Mouse (Mus musculus) cerebellum, postnatal 4 days (tissue): Measurements from ENCODE around the gene Col5a2.
"Not testable (repeated sequence)": the region's sequence is repeated elsewhere in the genome, so short reads cannot be mapped to it uniquely, and the experiment has no call there.

Experiments
- DNase-seq, 2 experiments: peaks; one replicate each; pipeline ENCODE4 v3.0.0; 2022; ENCODE audit warnings: low spot score in 2 of 2, mixed read lengths in 1 of 2

Gene Col5a2

GRCm38 (mm10) chr1:45429145-45429544, 73.9 kb downstream of the Col5a2 start:
- DNase-seq, result not testable (repeated sequence)

DNA sequence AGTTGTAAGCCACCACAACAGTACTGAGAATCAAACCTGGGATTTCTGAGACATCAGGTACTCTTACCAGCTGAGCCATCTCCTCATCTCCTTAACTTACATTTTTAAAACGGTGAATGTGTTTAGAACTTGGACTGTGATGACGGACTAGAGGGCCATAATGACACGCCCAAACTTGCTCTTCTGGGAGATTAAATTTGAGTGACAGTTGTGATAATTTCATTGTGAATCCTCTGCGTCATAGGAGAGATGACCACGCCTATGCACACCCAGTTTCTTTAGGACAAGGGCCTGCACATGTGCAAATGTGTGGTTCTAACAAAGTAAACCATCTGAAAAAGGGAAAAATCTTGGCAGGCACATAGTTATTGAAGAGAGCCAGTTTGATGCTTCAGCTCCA, 79.2 kb downstream of the Col5a2 start:
- no peak for DNase-seq

DNA sequence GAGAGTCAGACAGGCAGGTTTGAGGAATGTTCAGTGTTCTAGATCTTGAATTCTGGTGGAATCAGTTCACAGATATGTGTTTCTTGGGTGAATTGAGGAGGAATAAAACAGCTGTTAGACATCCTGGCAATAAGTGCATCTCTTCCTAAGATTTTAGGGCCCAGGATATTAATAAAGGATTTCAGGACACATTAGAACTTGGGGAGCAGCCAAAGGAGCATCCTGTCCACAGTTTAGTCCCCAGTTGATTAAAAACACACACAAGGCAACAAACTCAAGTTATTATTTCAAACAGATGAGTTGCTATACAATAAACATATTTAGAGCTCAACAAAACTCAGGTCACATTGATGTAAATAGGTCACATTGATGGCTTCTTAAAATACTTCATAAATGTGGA, 82.5 kb downstream of the Col5a2 start:
- DNase-seq, result no peak

DNA sequence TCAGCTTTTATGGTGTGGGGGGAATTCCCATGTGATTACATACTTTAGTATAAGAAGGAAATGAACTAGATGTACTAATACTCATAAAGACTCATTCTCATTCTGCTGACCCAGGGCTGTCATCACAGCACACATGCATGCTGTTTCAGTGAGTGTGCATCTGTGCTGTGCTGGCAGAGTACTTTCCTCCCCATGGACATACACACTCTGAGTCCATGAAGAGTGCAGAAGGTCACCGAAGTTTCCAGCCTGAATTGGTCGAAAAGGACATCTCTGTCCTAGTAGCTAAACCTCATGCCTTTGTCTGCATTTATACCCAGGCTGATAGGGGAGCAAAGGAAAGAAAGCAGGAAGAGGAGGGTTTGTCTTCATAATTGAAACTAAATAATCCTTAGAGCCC, 83.2 kb downstream of the Col5a2 start:
- DNase-seq, result no peak

DNA sequence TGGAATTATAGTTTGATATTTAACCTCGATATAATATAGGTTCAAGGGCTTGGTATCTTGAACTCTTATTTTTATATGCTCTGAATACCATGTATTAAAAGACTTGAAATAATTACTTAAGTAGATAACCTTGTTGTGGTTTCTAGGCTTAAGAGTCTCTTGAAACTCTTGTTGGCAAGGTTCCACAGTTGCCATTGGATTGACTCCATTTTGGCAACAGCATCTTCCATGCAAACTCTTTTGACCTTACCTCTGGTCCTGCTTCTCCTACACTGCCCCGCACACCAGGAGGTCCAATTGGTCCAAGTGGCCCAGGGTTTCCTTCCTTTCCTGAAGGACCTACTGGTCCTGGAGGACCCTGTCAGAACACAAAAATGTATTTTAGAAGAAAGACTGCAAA, 121.2 kb downstream of the Col5a2 start:
- DNase-seq, result no peak

DNA sequence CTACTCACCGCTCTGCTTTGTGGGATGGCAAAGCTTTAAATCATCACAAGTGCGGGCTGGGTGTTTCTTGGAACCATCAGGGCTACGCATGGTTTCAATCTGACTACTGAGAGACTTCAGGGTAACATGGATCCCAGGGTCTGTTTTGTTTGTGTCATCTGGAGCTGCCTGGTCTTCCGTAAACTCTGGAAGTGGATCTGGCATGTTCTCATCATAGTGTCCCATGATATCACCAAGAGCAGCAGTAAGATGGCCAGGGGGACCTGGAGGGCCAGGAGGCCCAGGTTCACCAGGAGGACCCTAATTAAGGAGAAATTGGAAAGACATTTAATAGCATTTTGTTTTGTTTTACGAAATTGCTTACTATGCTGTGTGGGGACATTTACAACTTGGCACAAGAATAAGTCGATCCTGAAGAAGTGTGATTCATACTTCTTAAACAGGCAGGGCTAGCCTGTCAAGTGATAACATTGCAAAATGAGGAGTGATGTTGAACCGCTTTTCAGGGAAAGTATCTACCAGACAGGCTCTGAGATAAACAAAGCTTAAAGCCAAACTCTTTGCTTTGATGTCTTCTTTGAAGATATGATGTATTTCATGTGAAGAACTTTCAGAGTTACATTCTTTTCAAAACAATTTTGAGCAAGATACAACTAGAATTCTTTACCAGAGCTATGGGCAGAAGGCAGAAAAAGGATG, 122.9 kb downstream of the Col5a2 start:
- DNase-seq, result no peak

DNA sequence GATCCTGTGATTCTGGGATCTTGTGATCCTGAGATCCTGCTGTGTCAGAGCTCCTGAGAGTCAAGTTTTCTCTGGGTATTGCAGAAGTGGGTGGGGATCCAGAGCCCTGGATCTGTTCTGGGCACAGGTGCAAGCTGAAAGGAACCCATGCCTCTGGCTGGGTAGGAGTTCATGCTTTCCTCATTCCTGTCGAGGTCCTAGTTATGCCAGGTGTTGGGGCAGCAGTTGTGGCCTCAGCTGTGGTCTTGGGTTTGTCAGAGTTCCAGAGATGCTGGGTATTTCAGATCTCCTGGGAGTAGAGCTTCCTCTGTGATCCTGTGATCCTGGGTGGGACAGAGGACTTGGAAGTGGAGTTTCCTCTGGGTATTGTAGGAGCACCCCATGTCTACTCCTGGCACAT, 137.7 kb downstream of the Col5a2 start:
- no peak for DNase-seq

DNA sequence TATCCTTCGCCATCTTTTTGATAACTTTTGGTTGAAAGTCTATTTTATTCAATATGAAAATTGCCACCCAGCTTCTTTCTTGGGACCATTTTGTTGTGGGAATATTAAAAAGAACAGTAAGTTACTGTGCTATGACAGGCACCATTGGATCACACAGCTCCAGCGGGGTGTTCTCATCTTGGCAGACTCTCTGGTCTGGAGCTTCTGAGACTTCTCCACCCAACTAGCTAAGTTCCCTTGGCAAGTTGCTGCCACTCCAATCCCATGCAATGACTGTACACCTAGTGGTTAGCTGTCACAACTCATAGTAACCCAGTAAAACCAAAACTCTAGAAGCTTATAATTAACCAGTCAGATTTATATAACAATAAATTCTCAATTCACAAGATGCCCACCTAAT, 139.8 kb downstream of the Col5a2 start:
- DNase-seq, result no peak

GRCm38 (mm10) chr1:45359673-45360072, 143.4 kb downstream of the Col5a2 start:
- no peak for DNase-seq

DNA sequence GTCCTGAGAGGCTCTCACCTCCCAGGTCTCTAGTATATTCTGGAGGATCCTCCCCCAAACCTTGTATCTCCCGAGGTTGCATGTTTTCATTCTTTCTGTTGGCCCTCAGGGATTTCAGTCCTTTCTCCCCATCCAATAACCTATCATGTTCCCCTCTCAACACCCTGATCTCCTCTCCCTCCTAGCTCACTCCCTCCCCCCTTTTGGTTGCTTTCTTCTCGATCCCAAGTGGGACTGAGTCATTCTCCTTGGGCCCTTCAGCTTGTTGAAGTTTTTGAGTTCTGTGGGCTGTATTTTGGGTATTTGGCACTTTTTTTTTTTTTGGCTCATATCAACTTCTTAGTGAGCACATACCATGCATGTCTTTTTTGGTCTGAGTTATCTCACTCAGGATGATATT, 143.9 kb downstream of the Col5a2 start:
- no peak for DNase-seq

DNA sequence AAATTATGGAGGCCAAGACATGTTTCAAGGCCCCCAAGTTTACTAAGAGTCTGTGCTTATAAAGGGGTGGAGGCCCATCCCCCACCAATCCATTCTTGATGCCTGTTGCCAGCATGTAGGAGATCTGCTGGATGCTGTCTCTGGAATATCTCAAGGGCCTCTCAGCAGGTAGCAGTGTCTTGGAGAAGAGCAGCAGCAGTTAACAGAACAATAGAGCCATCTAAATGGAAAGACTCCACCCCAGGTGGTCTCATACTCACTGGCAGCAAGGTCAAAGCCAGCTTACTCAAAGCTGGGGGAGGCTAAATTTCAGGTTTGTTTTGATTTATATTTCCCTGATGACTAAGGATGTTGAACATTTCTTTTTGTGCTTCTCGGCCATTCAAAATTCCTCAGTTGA, 145.1 kb downstream of the Col5a2 start:
- no peak for DNase-seq

GRCm38 (mm10) chr1:45355944-45356343, 147.1 kb downstream of the Col5a2 start:
- no peak for DNase-seq

GRCm38 (mm10) chr1:45329149-45329548, 173.9 kb downstream of the Col5a2 start:
- no peak for DNase-seq
